Mouse (Mus musculus): ENCODE data around the gene Dll4. TPM values are rescaled to one million over a fixed set of nuclear protein-coding genes. Genes with fewer than 3 reads are reported as not detected.
A peak's percentile ranks its signal among the peaks of the same experiment; 100 is the strongest.

Dll4 gene
- total RNA-seq, 4 experiments from 2014 or later: 2.1 to 3.7 (median 3.2) TPM

- DNase-seq (ENCODE audit: low spot score in 2 of 2): no peak
These were observed 9.5 kb downstream of the Dll4 start for GRCm38 (mm10) chr2:119334964-119335525.

DNA sequence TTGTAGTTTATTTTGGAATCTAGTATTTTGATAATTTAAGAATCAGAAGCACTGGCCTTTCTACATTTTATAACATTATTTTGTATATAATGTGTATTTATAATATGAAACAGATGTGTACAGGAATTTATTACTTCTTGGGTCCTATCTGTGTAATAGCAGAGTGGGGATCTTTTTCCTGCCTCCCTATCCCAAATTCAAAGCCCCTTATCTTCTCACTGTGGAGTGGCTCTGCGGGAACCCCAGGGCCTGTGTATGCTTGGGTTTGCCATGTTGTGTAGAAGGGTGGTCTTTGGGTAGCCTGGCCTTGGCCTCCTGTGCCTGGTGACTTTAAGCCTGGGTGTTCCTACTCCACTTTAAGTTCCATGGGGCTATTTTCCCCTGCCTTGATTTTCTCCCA is 10.0 kb downstream of the Dll4 start:
- DNase-seq (ENCODE audit: low spot score in 2 of 2): no peak

DNA sequence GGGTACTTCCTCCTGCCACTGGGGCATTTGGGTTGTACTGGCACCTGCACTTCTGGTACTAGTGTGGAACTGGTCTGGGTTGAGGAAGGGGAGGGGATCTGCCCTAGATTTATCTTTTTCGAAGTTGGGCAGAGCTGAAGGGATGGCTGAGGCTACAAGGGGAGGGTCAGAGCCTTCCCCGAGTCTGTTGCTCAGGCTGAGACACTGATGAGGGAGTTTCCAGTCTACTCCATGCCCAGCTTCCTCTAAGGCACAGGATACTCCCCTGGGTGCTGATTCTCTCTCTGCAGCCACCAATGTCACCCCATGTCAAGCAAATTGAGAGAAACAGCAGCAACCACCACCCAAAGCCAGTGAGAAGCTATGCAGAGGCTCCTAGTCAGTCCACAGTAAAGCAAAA is 10.4 kb downstream of the Dll4 start:
- DNase-seq (ENCODE audit: low spot score in 2 of 2): no peak

DNA sequence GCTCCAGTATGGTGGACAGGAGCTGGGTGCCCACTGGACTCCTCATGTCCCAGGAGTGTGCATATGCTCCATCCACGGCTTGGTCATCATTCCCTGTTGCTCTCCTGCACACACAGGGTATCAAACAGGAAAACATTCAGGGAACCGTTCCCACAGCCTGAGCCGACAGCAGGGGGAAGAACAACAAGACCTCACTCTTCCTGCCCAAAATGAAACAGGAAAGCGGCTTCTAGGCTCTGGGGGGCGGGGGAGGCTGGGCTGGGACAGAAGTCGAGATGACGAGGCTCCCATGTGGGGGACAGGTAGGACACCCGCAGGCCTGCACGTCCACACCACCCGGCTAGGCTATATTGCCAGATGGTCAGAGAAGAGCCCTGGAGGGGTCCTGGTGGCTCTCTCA is 10.9 kb downstream of the Dll4 start:
- no peak for DNase-seq (ENCODE audit: low spot score in 2 of 2)

GRCm38 (mm10) chr2:119337425-119338265 is 12.1 kb downstream of the Dll4 start:
- DNase-seq (ENCODE audit: low spot score in 2 of 2): peak; percentile 53 to 76

GRCm38 (mm10) chr2:119344537-119345138 is 19.1 kb downstream of the Dll4 start:
- no peak for DNase-seq (ENCODE audit: low spot score in 2 of 2)

DNA sequence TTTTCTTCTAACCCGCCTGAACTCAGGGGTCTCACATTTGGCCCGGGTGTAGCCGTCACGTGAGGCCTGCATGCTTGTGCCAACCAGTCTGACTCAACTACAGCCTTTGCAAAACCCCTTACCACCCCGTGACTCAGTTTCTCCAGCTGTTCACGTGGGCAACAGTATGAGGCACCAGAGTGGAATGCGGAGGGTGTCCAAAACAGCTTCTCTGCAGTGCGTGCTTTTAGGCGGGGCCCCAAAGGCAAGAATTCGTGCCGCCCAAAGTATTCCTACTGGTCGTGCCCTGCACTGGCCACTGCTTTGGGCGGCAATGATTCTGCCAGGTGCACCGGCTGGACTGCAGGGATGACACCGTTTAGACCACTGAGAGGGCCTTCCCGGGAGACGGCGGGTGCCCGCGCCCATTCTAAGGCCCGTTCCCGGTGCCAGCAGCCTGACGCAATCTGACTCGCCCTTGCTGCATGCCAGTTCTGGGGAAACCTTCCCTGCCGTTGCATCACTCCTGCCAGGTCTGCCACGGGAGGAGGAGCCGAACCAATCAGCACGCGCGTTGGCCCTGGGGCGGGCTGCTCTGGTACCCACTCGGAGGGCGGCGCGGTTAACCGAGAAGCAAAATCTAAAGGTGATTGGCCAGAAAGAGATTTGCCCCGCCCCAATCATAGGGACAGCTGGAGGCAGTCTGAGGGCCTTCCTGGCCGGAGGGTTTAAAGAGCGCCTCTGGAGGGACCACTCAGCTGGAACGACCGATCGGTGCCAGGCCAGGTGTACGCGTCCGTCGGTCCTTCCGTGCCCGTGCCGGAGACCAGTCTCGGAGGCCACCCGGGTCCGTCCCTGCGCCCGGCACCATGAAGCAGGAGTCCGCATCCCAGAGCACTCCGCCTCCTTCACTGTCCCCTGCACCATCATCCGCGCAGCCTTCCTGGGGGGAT is 25.2 kb downstream of the Dll4 start, which contains the start of gene Chac1:
Chac1 (plus strand) TSS at position 675 of the 932 bp plus-strand sequence.
- DNase-seq (ENCODE audit: low spot score in 2 of 2): peak; percentile 93 to 94

- DNase-seq (ENCODE audit: low spot score in 2 of 2): no peak
These were observed 28.1 kb downstream of the Dll4 start for GRCm38 (mm10) chr2:119353707-119354106.

- DNase-seq (ENCODE audit: low spot score in 2 of 2): peak in 1 of 2 experiments; percentile 21
These were observed 29.5 kb downstream of the Dll4 start for GRCm38 (mm10) chr2:119355089-119355488.

DNA sequence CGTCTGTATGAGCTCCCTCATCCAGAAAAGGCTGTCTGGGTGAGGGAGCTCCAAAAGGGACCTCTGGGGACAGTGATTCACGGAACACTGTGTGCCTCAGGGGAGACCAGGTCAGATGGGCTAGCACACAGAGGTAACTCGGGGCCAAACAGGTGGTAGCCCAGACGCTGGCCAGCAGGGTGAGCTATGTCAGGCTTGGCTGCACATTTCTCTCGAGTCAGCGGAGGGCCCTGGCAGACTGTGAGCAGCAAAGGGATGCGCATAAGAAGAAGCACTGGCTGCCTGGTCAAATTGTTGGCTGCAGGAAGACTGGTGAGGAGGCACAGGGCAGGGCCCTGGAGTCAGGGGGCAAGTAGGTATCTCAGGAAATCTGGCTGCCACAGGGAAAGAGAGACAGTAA is 30.1 kb downstream of the Dll4 start:
- DNase-seq (ENCODE audit: low spot score in 2 of 2): no peak

GRCm38 (mm10) chr2:119356310-119356709 is 30.7 kb downstream of the Dll4 start:
- DNase-seq (ENCODE audit: low spot score in 2 of 2): no peak

DNA sequence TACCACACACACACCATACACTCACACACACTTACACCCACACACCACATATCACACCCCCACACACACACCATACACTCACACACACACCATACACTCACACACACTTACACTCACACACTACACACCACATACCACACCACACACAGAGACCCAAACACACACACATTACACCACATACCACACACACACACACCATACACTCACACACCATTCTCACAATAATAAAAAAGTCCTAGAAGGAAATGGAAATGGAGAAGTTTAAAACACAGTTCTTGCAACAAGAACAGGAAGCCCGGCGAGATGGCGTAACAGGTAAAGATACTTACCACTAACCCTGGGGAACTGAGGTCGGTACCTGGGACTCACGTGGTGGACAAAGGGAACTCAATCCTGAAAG is 31.2 kb downstream of the Dll4 start:
- DNase-seq (ENCODE audit: low spot score in 2 of 2): no peak

GRCm38 (mm10) chr2:119358249-119358648 is 32.7 kb downstream of the Dll4 start:
- DNase-seq (ENCODE audit: low spot score in 2 of 2): no peak

DNA sequence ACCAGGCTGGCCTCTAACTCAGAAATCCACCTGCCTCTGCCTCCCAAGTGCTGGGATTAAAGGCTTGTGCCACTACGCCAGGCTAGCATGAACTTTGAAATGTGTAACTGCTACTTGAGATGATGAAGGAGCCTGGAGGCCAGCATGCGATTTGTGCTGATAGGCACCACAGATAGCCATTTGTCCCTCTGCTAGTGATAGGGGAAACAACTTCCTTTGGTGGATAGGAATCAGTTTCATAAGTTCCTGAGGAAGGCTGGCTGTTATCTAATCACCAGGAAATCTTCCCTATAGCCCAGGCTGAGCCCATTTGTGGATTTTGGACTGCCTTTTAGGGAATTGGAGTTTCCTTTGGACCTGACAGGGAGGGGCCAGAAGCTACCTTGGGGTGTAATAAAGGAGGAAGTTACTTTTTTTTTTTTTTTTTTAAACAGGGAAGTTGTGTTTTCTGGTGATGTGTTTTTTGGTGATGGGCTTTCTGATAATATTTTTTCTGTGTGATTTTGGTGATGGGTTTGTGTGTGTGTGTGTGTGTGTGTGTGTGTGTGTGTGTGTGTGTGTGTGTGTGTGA is 34.2 kb downstream of the Dll4 start:
- DNase-seq (ENCODE audit: low spot score in 2 of 2): no peak

- no peak for DNase-seq (ENCODE audit: low spot score in 2 of 2)
These were observed 39.4 kb downstream of the Dll4 start for GRCm38 (mm10) chr2:119364969-119365368.

- DNase-seq (ENCODE audit: low spot score in 2 of 2): no peak
These were observed 41.8 kb downstream of the Dll4 start for GRCm38 (mm10) chr2:119367346-119367745.

GRCm38 (mm10) chr2:119370116-119370515 is 44.5 kb downstream of the Dll4 start:
- no peak for DNase-seq (ENCODE audit: low spot score in 2 of 2)

DNA sequence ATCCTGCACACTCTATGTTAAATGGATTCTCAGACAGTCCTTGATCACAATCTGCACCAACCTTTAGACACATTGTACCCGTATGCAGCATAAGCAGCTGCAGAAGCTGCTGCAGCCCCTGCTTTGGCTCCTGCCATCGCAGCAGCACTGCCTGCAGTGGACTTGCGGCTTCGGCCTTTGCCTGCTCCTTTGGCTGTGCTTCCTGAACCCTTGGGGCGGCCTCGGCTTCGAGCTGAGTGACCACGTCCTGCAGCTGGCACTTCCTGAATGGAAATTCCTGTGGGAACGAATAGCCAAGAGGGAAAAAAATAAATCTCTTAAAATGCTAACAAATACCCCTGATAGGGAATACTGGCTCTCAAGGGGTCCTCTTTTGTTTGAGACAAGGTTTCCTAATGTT is 51.7 kb downstream of the Dll4 start:
- no peak for DNase-seq (ENCODE audit: low spot score in 2 of 2)

DNA sequence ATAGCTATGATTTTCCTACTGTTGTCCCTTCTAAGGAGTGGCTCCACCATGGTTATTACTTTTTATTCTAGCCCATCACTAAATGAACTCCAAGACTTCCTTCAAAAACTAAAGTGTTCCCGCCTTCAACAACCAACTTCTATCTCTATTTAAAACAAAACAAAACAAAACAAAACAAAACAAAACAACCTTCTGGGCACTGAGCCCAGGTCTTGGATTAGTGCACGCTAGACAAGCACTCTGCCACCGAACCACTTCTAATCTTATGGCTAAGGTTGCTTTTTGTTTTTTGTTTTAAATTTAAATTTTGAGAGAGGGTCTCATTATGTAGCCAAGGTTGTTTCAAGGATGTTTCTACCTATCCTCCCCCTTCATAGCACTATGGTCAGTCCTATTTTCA is 52.2 kb downstream of the Dll4 start:
- no peak for DNase-seq (ENCODE audit: low spot score in 2 of 2)

DNA sequence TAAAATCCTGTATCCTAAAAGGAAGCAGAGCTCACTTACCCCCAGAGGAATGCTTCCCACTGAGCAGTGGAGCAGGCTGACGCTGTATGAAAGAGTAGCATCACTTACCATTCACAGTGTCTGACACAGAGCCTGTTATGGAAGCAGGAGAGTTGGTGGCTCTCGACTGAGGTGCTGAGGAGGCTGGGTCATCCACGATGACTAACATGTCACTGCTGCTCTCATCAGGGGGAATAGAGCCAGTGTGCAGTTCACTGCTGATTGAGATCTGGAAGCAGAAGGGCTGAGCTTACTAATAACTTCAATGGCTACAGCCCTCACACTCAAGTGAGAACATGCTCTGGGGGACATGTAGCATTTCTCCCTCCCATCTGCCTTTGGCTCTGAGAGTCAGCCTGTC is 53.9 kb downstream of the Dll4 start:
- DNase-seq (ENCODE audit: low spot score in 2 of 2): no peak
